Mouse (Mus musculus) thymus, adult 2 months (tissue): ENCODE measurements around the gene Tmem163.

Source experiments
- CTCF ChIP-seq: fragments of 200-500 bp; IDR thresholded peaks from 2 replicates; pipeline ENCODE4 v1.5.1; 2012; ENCODE audit warnings: mild to moderate bottlenecking, control low read depth, low read length, moderate library complexity, borderline replicate concordance; ENCODE audit not compliant: control insufficient read depth, poor library complexity, insufficient read depth; ENCODE audit errors: extremely low read depth
- POLR2A ChIP-seq: fragments of 200-500 bp; IDR thresholded peaks from 2 replicates; pipeline ENCODE4 v1.6.1; 2012; ENCODE audit warnings: mild to moderate bottlenecking, low read length, control low read depth, moderate library complexity; ENCODE audit not compliant: control insufficient read depth, poor library complexity, insufficient read depth; ENCODE audit errors: extremely low read depth

DNA sequence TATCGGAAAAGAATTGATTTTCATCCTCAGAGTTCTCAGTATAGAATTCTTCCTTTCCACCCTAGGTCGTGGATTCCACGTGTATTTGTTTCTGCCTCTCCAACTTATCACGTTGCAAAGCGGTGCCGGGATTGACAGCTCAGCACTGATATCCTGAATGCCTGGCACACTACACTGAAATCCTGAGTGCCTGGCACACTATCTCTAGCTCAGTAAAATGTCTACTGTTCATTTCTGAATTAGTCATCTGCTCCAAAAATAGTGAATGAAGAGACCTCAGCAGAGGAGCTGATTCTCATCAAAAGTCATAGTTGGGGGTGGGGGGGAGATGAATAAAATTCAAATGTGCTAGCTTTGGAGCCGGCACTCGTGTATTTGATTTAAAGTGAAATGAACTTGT, 37.1 kb upstream of the Tmem163 start:
- TF ChIP-seq POLR2A (no peak), CTCF (no peak)
